Comparison of ENCODE assay signal across 26 mouse cellular contexts in the genomic region with DNA sequence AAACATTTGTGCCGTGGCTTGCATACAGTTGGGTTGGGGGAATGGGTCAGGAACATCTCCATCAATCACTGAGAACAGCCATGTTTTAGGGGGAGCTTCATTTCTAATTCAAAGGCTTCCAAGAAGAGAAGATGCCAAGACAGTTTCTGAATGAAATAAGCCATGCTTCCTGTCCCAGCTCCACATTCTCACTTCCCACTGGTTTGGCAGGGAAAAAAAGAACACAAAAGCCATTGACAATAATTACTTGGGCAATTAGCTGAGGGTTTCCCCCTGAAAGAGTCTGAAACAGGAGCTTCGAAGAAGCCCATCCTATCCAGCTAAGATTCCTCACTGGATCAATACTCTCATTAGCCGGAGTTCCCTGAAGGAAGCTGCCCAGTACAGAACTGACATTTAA.
DNase-seq lines count a peak whose midpoint lies in the region; ATAC-seq and TF ChIP-seq lines count a peak whose summit lies in the region.
"Had no signal": no experiment of that assay in that cellular context is flagged by ENCODE, and none has a peak within 500 bp of the region (broad histone marks: within the 10 kb centered on the region; RNA-seq: fewer than 3 reads in every experiment).

No protein-coding gene starts in this region.

- H3K36me3 ChIP-seq in forebrain, embryonic 14.5 days (ENCODE audit: control insufficient read depth, insufficient read depth, low read length): no peaks in the 10 kb centered on the region
- H3K36me3 ChIP-seq in forebrain, embryonic 10.5 days (replicated peaks): no peaks in the 10 kb centered on the region
- no peaks in the 10 kb centered on the region for H3K36me3 ChIP-seq in hindbrain, embryonic 16.5 days (ENCODE audit: control insufficient read depth, insufficient read depth, low read length)
- no peaks in the 10 kb centered on the region for H3K36me3 ChIP-seq in hindbrain, embryonic 11.5 days (ENCODE audit: control insufficient read depth, insufficient read depth, low read length)
- no peaks in the 10 kb centered on the region for H3K36me3 ChIP-seq in heart, adult 2 months (ENCODE audit: control insufficient read depth, insufficient read depth, low read length)
- H3K36me3 ChIP-seq: heart, embryonic 12.5 days; heart, embryonic 15.5 days; hindbrain, embryonic 12.5 days; hindbrain, embryonic 15.5 days had no signal

- no peak for TF ChIP-seq CTCF in heart, adult 2 months (IDR thresholded peaks at IDR 0.05)

- ATAC-seq in forebrain, embryonic 14.5 days: no peak
- peak; percentile 56; the same call in 1 of the 2 replicates for ATAC-seq in hindbrain, embryonic 16.5 days
- ATAC-seq in hindbrain, embryonic 11.5 days (ENCODE audit: low FRiP score): no peak
- ATAC-seq: forebrain, postnatal 0 days; inflammation-experienced regulatory T-cells, adult 6 months; intestine, embryonic 16.5 days; Patski had no signal

- peak; percentile 32 for DNase-seq in forebrain, embryonic 14.5 days (ENCODE audit: low spot score)
- DNase-seq in forebrain, embryonic 10.5 days (ENCODE audit: extremely low spot score, low spot score): no peak
- DNase-seq in hindbrain, embryonic 11.5 days (ENCODE audit: low spot score): no peak
- peak; percentile 5 for DNase-seq in retina, embryonic 14.5 days (ENCODE audit: low spot score)
- DNase-seq in retina, postnatal 1 day: no peak
- no peak for DNase-seq in heart, adult 2 months
- no peak for DNase-seq in urinary bladder, postnatal 10 days (ENCODE audit: low spot score)
- DNase-seq: adrenal gland, postnatal 10 days; adrenal gland, postnatal 36 days; cerebellum, adult 18-20 months; cerebellum, adult 9-10 months; cerebellum, postnatal 14 days; forebrain, postnatal 0 days; gastrocnemius, postnatal 10 days; gastrocnemius, postnatal 36 days; heart, adult 11 months; heart, postnatal 36 days; kidney, adult 18-20 months had no signal

- WGBS in forebrain, embryonic 14.5 days: 40% methylated on average over 3 of the region's 3 CpGs
- WGBS in forebrain, embryonic 10.5 days: 51% methylated on average over 3 of the region's 3 CpGs
- WGBS in hindbrain, embryonic 16.5 days: 48% methylated on average over 3 of the region's 3 CpGs
- 50% methylated on average over 3 of the region's 3 CpGs for WGBS in hindbrain, embryonic 11.5 days
- WGBS in heart, adult 2 months: 79% methylated on average over 3 of the region's 3 CpGs

- TF ChIP-seq EP300 in heart, adult 2 months (IDR thresholded peaks at IDR 0.05; ENCODE audit: insufficient read depth, low read depth, low read length): no peak

- intact Hi-C loops in heart, adult 2 months (cut with DNase I): no loop called here

- H3K4me2 ChIP-seq in forebrain, embryonic 14.5 days (ENCODE audit: low read length): no peak overlapping the region
- H3K4me2 ChIP-seq in hindbrain, embryonic 16.5 days (ENCODE audit: low read length): no peak overlapping the region
- no peak overlapping the region for H3K4me2 ChIP-seq in hindbrain, embryonic 11.5 days (replicated peaks; ENCODE audit: low read depth, low read length)
- H3K4me2 ChIP-seq: heart, embryonic 12.5 days; heart, embryonic 15.5 days; hindbrain, embryonic 12.5 days; hindbrain, embryonic 15.5 days had no signal

- no peak overlapping the region for H3K27ac ChIP-seq in forebrain, embryonic 14.5 days (ENCODE audit: low read depth, low read length)
- H3K27ac ChIP-seq in forebrain, embryonic 10.5 days: no peak overlapping the region
- H3K27ac ChIP-seq in hindbrain, embryonic 16.5 days (ENCODE audit: low read depth, low read length): no peak overlapping the region
- H3K27ac ChIP-seq in hindbrain, embryonic 11.5 days (ENCODE audit: low read depth, low read length): no peak overlapping the region
- H3K27ac ChIP-seq in heart, adult 2 months: no peak overlapping the region
- H3K27ac ChIP-seq: heart, embryonic 15.5 days; hindbrain, embryonic 12.5 days; hindbrain, embryonic 15.5 days had no signal

- H3K79me2 ChIP-seq in heart, adult 2 months (replicated peaks; ENCODE audit: control insufficient read depth, insufficient read depth, low read length): no peaks in the 10 kb centered on the region

- H3K9ac ChIP-seq in forebrain, embryonic 14.5 days (ENCODE audit: low read length): no peak overlapping the region
- no peak overlapping the region for H3K9ac ChIP-seq in hindbrain, embryonic 16.5 days (ENCODE audit: low read depth, low read length)
- H3K9ac ChIP-seq in hindbrain, embryonic 11.5 days (ENCODE audit: low read depth, low read length): no peak overlapping the region
- no peak overlapping the region for H3K9ac ChIP-seq in heart, adult 2 months (ENCODE audit: low read depth, low read length)
- H3K9ac ChIP-seq: forebrain, postnatal 0 days; heart, embryonic 12.5 days; heart, embryonic 15.5 days; hindbrain, embryonic 12.5 days; hindbrain, embryonic 15.5 days had no signal

- no peak overlapping the region for H3K4me3 ChIP-seq in forebrain, embryonic 14.5 days (ENCODE audit: low read depth, low read length)
- no peak overlapping the region for H3K4me3 ChIP-seq in forebrain, embryonic 10.5 days
- H3K4me3 ChIP-seq in hindbrain, embryonic 16.5 days (ENCODE audit: low read length): no peak overlapping the region
- H3K4me3 ChIP-seq in hindbrain, embryonic 11.5 days (ENCODE audit: low read depth, low read length): no peak overlapping the region
- no peak overlapping the region for H3K4me3 ChIP-seq in heart, adult 2 months
- H3K4me3 ChIP-seq: heart, embryonic 12.5 days; heart, embryonic 15.5 days; hindbrain, embryonic 12.5 days; hindbrain, embryonic 15.5 days had no signal

- no peaks in the 10 kb centered on the region for H3K4me1 ChIP-seq in forebrain, embryonic 14.5 days (ENCODE audit: control insufficient read depth, insufficient read depth, low read length)
- peaks cover 6% of the 10 kb centered on the region; the same call in 1 of the 2 replicates for H3K4me1 ChIP-seq in forebrain, embryonic 10.5 days
- no peaks in the 10 kb centered on the region for H3K4me1 ChIP-seq in hindbrain, embryonic 16.5 days (ENCODE audit: control insufficient read depth, insufficient read depth, low read depth, low read length)
- no peaks in the 10 kb centered on the region for H3K4me1 ChIP-seq in hindbrain, embryonic 11.5 days (replicated peaks; ENCODE audit: control insufficient read depth, insufficient read depth, low read length)
- H3K4me1 ChIP-seq in heart, adult 2 months (ENCODE audit: control insufficient read depth, insufficient read depth, low read length): no peaks in the 10 kb centered on the region; the same call in 1 of the 2 replicates
- H3K4me1 ChIP-seq: heart, embryonic 12.5 days; heart, embryonic 15.5 days; hindbrain, embryonic 12.5 days had no signal

- H3K27me3 ChIP-seq in forebrain, embryonic 14.5 days (replicated peaks; ENCODE audit: control insufficient read depth, insufficient read depth, low read length): no peaks in the 10 kb centered on the region
- H3K27me3 ChIP-seq in forebrain, embryonic 10.5 days (ENCODE audit: poor library complexity, severe bottlenecking): no peaks in the 10 kb centered on the region
- no peaks in the 10 kb centered on the region for H3K27me3 ChIP-seq in hindbrain, embryonic 16.5 days (replicated peaks; ENCODE audit: control insufficient read depth, insufficient read depth, low read length)
- H3K27me3 ChIP-seq in hindbrain, embryonic 11.5 days (ENCODE audit: control insufficient read depth, insufficient read depth, low read length): no peaks in the 10 kb centered on the region
- no peaks in the 10 kb centered on the region for H3K27me3 ChIP-seq in heart, adult 2 months (ENCODE audit: control insufficient read depth, insufficient read depth, low read length)
- H3K27me3 ChIP-seq: heart, embryonic 12.5 days; heart, embryonic 15.5 days; hindbrain, embryonic 12.5 days; hindbrain, embryonic 15.5 days; Patski had no signal

- no peaks in the 10 kb centered on the region for H3K9me3 ChIP-seq in forebrain, embryonic 14.5 days (replicated peaks; ENCODE audit: control insufficient read depth, low read length)
- no peaks in the 10 kb centered on the region for H3K9me3 ChIP-seq in forebrain, embryonic 10.5 days
- no peaks in the 10 kb centered on the region for H3K9me3 ChIP-seq in hindbrain, embryonic 16.5 days (ENCODE audit: control insufficient read depth, low read length)
- H3K9me3 ChIP-seq in hindbrain, embryonic 11.5 days (ENCODE audit: control insufficient read depth, low read length): no peaks in the 10 kb centered on the region
- H3K9me3 ChIP-seq: heart, embryonic 12.5 days; heart, embryonic 15.5 days; hindbrain, embryonic 12.5 days; hindbrain, embryonic 15.5 days had no signal

- no peak for TF ChIP-seq POLR2A in heart, adult 2 months (IDR thresholded peaks at IDR 0.05; ENCODE audit: insufficient read depth, low read depth, low read length)

Comparison
In these comparisons a context has a peak if more than half of its experiments do, and no peak if none do; other contexts are left out.
1. DNase-seq: peak in forebrain, embryonic 14.5 days (single experiment) and retina, embryonic 14.5 days (single experiment); none in forebrain, embryonic 10.5 days (single experiment), hindbrain, embryonic 11.5 days (single experiment), retina, postnatal 1 day (single experiment), heart, adult 2 months (0 of 2) and urinary bladder, postnatal 10 days (single experiment).